Mouse (Mus musculus): ENCODE results near the gene Adar.
"Not testable (repeated sequence)": the region's sequence is repeated elsewhere in the genome, so short reads cannot be mapped to it uniquely, and the experiment has no call there.

Gene Adar

DNA sequence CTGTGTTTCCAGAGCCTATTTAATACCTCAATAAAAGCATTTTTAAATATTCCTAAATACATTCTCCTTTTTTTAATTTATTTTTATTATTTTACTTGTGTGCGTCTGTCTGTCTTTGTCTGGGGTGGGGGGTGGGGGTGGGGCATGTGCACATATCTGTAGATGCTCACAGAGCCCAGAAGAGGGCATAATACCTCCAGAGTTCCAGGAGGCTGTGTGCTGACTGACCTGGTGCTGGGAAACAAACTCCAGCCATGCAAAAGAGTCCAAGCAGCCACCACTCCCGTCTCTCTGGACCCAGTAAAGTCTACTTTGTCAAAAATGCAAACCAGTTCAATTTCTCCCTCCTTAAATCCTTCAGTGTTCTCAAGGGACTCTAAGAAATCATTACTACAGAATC is 79.8 kb downstream of the Adar start:
- DNase-seq (ENCODE audit: low read depth, low spot score), result no peak

DNA sequence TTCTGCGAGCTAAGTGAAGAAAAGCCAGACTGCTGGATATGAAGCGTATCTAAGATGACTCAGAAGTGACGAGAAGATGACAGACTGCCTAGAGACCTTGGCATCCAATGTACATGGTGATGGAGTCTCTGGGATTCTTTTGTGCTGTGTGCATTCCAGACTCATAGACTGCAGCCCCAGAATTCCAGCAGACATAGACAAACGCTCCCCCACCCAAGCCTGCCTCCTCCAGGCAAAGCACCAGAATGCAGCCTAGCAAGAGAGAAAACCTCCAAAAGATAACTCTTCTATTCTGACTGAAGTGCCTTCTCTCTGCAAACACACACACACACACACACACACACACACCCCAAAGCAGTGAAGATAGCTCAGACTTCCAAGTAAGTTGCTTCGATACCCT is 80.9 kb downstream of the Adar start:
- DNase-seq (ENCODE audit: low read depth, low spot score), result no peak

DNA sequence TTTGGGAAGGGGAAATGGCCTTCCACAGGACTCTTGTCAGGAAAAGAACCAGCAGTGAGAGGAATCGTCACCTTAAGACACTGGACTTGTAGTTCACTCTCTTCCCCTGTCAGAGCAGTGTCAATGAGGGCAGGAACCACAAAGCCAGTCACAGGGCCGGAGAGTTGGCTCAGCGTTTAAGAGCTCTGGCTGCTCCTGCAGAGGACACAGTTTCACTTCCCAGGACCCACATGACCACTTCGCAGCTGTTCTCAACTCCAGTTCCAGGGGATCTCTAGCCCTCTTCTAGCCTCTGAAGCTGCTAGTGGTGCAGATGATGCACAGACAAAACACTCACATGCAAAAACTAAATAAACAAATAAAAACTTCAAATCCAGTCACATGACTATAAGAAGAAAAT is 81.5 kb downstream of the Adar start:
- no peak for DNase-seq (ENCODE audit: low read depth, low spot score)

DNA sequence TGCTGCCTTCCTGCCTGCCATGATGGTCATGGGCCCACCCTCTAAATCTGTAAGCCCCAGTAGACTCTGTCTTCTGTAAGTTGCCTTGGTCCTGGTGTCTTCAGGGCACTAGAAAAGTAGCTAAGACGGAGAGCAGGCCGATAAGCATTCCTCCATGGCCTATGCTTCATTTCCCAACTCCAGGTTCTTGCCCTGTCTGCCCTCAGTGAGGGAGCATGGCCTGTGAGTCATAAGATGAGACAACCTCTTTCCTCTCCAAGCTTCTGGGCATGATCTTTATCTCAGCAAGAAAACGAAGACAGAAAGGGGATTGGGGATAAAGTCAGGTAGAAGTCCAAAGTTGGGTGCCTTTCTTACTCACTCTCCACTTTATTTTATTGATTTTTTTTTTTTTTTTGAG is 83.7 kb downstream of the Adar start:
- no peak for DNase-seq (ENCODE audit: low read depth, low spot score)

DNA sequence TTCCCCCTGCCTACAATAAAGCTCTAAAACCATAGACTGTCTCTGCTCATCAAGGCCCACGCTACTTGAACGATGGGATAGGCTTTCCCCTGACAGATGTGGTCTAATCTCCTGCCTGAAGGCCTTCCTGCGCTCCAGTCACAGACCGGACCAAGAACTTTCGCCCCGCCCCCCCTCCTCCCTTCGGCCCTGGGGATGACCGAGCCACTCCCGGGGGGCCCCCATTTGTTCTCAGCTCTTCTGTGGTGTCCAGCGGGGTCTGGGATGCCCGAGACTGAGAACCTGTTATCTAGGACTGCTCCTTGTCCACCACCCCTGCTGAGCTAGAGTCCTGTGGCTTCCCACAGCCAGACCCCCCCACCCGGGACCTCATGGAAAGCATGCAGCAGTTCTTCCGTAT is 84.7 kb downstream of the Adar start:
- no peak for DNase-seq (ENCODE audit: low read depth, low spot score)

DNA sequence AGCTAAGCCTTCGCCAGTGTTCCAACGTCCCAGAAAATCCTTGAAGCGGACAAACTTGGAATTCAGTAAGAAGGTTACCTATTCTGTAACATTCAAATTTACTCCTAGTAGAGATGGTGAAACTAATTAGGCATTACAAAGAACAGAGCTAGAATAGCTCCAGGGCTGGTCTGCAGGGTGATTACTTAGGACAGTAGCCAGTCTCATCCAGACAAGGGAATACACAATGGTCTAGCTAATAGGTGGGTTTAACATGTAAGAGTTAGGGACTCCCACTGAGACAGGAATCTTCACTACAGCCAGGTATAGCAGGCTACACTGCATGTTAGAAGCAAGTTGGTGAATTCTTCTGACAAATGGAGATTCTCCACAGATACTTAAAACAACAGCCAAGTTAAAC is 85.3 kb downstream of the Adar start:
- DNase-seq (ENCODE audit: low read depth, low spot score), result not testable (repeated sequence)

DNA sequence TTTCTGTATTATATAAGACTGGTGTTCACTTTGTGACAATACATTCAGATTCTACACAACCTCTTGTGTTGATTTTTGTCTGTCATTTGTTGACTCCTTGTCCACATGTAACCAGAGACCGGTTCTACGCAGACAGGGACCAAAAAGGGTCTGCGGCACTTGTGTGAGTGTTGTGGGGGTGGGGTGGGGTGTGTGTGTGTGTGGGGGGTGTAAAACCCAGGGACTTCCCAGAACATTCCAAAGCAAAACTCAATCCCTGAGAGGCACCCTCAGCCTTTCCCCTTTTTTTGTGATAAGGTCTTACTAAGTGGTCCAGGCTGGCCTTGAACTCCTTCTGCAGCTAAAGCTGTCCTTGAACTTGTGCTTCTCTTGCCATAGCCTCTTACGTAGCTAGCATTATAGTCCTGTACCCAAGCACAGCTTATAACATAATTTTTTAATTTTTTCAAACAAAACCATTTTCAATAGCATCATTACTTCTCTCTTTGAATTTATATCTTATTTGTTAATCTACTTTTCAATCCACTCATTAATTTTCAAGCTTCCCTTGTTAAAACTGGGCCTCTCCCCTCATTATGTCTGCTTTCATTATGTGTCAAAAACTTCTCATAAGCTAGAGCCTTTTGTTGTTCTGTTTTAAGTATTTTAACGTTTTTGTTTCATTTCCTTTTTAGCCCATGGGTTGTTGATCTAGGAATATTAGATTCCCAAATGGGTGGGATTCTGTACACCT is 86.1 kb downstream of the Adar start:
- no peak for DNase-seq (ENCODE audit: low read depth, low spot score)

DNA sequence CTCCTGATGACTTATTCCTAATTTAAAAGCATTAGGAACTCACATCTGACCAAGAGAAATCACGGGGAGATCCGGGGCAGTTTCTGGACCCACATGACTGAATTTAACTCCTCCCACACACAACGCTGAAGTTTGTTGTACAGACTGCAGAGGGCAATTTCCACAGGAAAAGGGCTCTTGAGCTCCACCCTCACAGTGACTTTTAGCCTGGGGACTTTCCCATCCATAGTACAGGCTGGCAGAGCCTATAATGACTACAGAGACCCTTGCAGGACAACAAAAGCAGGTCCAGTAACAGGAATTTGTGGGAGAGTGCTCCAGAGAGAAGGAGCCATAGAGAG is 86.7 kb downstream of the Adar start:
- DNase-seq (ENCODE audit: low read depth, low spot score), result no peak

DNA sequence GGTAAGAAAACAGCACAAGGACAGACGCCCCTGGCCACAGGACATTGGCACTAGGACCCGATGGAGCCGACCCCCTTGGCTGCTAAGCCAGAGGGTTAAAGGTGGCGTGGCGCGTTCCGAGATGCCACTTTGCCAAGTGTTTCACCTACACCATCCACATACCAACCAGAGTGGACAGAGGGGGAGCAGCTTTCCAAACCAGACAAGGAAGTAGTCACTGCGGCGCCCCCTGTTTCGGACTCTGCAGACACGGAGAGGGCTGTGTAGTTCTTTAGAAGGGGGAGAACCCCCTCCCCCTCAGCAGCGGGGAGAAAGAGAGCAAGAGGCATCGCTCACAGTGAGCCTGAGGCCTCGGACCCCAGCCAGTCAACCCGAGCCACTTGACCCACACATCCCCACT is 88.1 kb downstream of the Adar start:
- DNase-seq (ENCODE audit: low read depth, low spot score), result no peak

Measured in brain, embryonic 18.5 days (tissue).